ENCODE assay signal across 8 mouse cellular contexts in the genomic region with DNA sequence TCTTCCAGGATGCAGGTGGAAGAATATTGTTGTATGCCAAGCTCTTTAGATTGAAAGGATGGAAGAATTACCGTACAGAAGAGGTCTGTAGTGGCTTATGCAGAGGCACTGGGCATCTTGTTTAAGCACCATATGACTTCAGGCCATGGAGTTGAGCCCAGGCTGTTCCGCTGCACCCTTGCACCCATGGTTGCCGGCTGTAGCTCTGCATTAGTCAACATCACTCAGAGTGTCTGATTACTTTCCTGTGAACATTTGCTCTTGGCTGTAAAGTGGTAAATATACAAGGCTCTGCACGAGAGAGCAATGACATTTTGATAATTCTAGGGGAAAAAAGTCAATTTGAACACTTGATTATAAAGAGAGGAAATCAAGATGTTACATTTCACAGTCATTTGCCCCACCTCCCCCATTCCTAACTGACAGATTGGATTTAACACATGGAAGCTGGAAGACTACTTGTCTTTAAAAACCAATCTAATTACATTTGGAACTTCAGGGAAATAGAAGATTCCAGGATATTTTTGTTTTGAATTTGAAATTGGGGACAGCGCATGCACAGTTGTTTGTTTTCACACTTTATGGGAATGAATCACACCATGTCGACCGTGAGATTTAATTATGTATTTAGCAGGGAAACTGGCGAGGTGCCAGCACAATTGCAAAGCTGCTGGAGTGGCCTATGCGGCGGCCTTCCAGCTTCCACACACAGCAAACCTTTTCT.
DNase-seq lines count a peak whose midpoint lies in the region; ATAC-seq lines count a peak whose summit lies in the region.

No protein-coding gene starts in this region.

- no peak overlapping the region for H3K9ac ChIP-seq in midbrain, embryonic 11.5 days (ENCODE audit: low read length)

- H3K4me2 ChIP-seq in midbrain, embryonic 11.5 days, result no peak overlapping the region

- no peaks in the 10 kb centered on the region for H3K9me3 ChIP-seq in midbrain, embryonic 11.5 days (ENCODE audit: control insufficient read depth, low read length)
- H3K9me3 ChIP-seq in midbrain, embryonic 10.5 days (replicated peaks), result no peaks in the 10 kb centered on the region

- WGBS in midbrain, embryonic 11.5 days, result 71% methylated on average over 10 of the region's 10 CpGs
- 82% methylated on average over 10 of the region's 10 CpGs for WGBS in midbrain, embryonic 10.5 days

- peak; percentile 86 to 91 for DNase-seq in cerebellum, postnatal 14 days
- DNase-seq in cerebellum, adult 9-11 months, result no peak
- DNase-seq in midbrain, embryonic 11.5 days (ENCODE audit: low spot score, missing footprints), result no peak
- DNase-seq in midbrain, embryonic 10.5 days (ENCODE audit: low spot score), result no peak
- peak; percentile 35 to 54 for DNase-seq in left cerebral cortex, postnatal 10 days (ENCODE audit: extremely low spot score in 1 of 2, low spot score in 2 of 2)
- DNase-seq in right cerebral cortex, postnatal 4 days, result peak; percentile 71
- no peak for DNase-seq in spleen, adult 12 weeks (ENCODE audit: low spot score)
- no peak for DNase-seq in kidney, postnatal 36 days

- H3K27me3 ChIP-seq in midbrain, embryonic 11.5 days (ENCODE audit: control insufficient read depth, insufficient read depth, low read length), result no peaks in the 10 kb centered on the region
- H3K27me3 ChIP-seq in midbrain, embryonic 10.5 days (ENCODE audit: low read depth, poor library complexity, severe bottlenecking), result no peaks in the 10 kb centered on the region

- H3K36me3 ChIP-seq in midbrain, embryonic 11.5 days (ENCODE audit: control insufficient read depth, insufficient read depth, low read length), result no peaks in the 10 kb centered on the region
- no peaks in the 10 kb centered on the region for H3K36me3 ChIP-seq in midbrain, embryonic 10.5 days

- intact Hi-C loops in left cerebral cortex, postnatal 10 days (cut with DNase I), result no loop called here

- H3K4me1 ChIP-seq in midbrain, embryonic 11.5 days (ENCODE audit: control insufficient read depth, insufficient read depth, low read length), result no peaks in the 10 kb centered on the region
- no peaks in the 10 kb centered on the region for H3K4me1 ChIP-seq in midbrain, embryonic 10.5 days

- ATAC-seq in midbrain, embryonic 11.5 days (ENCODE audit: low FRiP score), result 0 out of 2 replicates have a peak, but pooled peaks have one; percentile 52

- H3K4me3 ChIP-seq in midbrain, embryonic 11.5 days (ENCODE audit: low read depth, low read length), result no peak overlapping the region
- no peak overlapping the region for H3K4me3 ChIP-seq in midbrain, embryonic 10.5 days

- no peak overlapping the region for H3K27ac ChIP-seq in midbrain, embryonic 11.5 days (ENCODE audit: low read depth, low read length)
- no peak overlapping the region for H3K27ac ChIP-seq in midbrain, embryonic 10.5 days (replicated peaks)

Comparison
In these comparisons a context has a peak if more than half of its experiments do, and no peak if none do; other contexts are left out.
1. DNase-seq: peak in cerebellum, postnatal 14 days (2 of 2), left cerebral cortex, postnatal 10 days (2 of 2) and right cerebral cortex, postnatal 4 days (single experiment); none in cerebellum, adult 9-11 months (single experiment), midbrain, embryonic 11.5 days (single experiment), midbrain, embryonic 10.5 days (single experiment), spleen, adult 12 weeks (single experiment) and kidney, postnatal 36 days (0 of 2).